ENCODE assay signal across 32 mouse cellular contexts in genomic region chr3:59210089-59210488, GRCm38 (mm10). TPM values are rescaled to one million over a fixed set of nuclear protein-coding genes. Genes with fewer than 3 reads are reported as not detected.
DNase-seq lines count a peak whose midpoint lies in the region; ATAC-seq and TF ChIP-seq lines count a peak whose summit lies in the region.
"Had no signal": no experiment of that assay in that cellular context is flagged by ENCODE, and none has a peak within 500 bp of the region (broad histone marks: within the 10 kb centered on the region; RNA-seq: fewer than 3 reads in every experiment).

No protein-coding gene starts in this region.

- peak overlapping the region; percentile 4 for H3K4me3 ChIP-seq in gastrocnemius, adult 2 months
- H3K4me3 ChIP-seq in lung, adult 2 months (replicated peaks; ENCODE audit: extremely low read depth, low read depth, low read length), result peak overlapping the region; percentile 26
- H3K4me3 ChIP-seq in lung, postnatal 0 days (ENCODE audit: low read depth, low read length), result no peak overlapping the region
- H3K4me3 ChIP-seq in small intestine, adult 2 months (ENCODE audit: low read depth, low read length), result peak overlapping the region; percentile 22
- H3K4me3 ChIP-seq in midbrain, embryonic 15.5 days, result no peak overlapping the region
- H3K4me3 ChIP-seq: forebrain, embryonic 13.5 days; heart, embryonic 10.5 days; intestine, embryonic 15.5 days; midbrain, embryonic 13.5 days had no signal

- no peak for DNase-seq in gastrocnemius, adult 2 months
- DNase-seq in gastrocnemius, postnatal 25 days, result no peak
- DNase-seq in lung, adult 2 months, result no peak
- no peak for DNase-seq in lung, postnatal 0 days (ENCODE audit: low spot score)
- DNase-seq in ZHBTc4 (ENCODE audit: low read depth, low spot score), result peak; percentile 16
- DNase-seq: adrenal gland, adult 8-10 months; cerebellum, adult 8-10 months; kidney, adult 8-10 months; kidney, postnatal 14 days; layer of hippocampus, postnatal 36 days; lung, postnatal 10 days; right cerebral cortex, postnatal 14 days; spleen, adult 18-20 months; thymus, postnatal 4 days had no signal

- H3K27me3 ChIP-seq in lung, postnatal 0 days (replicated peaks; ENCODE audit: insufficient read depth, low read length), result no peaks in the 10 kb centered on the region
- H3K27me3 ChIP-seq in small intestine, adult 2 months (ENCODE audit: control insufficient read depth, insufficient read depth, low read length), result no peaks in the 10 kb centered on the region
- H3K27me3 ChIP-seq in midbrain, embryonic 15.5 days (replicated peaks), result no peaks in the 10 kb centered on the region
- H3K27me3 ChIP-seq: forebrain, embryonic 13.5 days; intestine, embryonic 15.5 days; midbrain, embryonic 13.5 days had no signal

- no peaks in the 10 kb centered on the region for H3K9me3 ChIP-seq in lung, postnatal 0 days (ENCODE audit: low read length)
- H3K9me3 ChIP-seq in midbrain, embryonic 15.5 days, result no peaks in the 10 kb centered on the region
- H3K9me3 ChIP-seq: forebrain, embryonic 13.5 days; heart, embryonic 10.5 days; intestine, embryonic 15.5 days; midbrain, embryonic 13.5 days had no signal

- H3K27ac ChIP-seq in gastrocnemius, adult 2 months, result no peak overlapping the region
- H3K27ac ChIP-seq in lung, postnatal 0 days (ENCODE audit: low read length), result no peak overlapping the region
- H3K27ac ChIP-seq in small intestine, adult 2 months (ENCODE audit: insufficient read depth, low read depth, low read length), result 0 out of 2 replicates have a peak overlapping the region, but pooled peaks have one; percentile 1
- H3K27ac ChIP-seq in midbrain, embryonic 15.5 days, result no peak overlapping the region
- H3K27ac ChIP-seq: forebrain, embryonic 13.5 days; heart, embryonic 10.5 days; intestine, embryonic 15.5 days; liver, embryonic 14.5 days; midbrain, embryonic 13.5 days had no signal

- TF ChIP-seq POLR2A in lung, adult 2 months (IDR thresholded peaks at IDR 0.05; ENCODE audit: borderline replicate concordance, extremely low read depth, low read depth, low read length), result no peak
- TF ChIP-seq POLR2A in small intestine, adult 2 months (IDR thresholded peaks at IDR 0.05; ENCODE audit: low read depth, low read length), result no peak

- no peak for ATAC-seq in lung, postnatal 0 days
- no peak for ATAC-seq in midbrain, embryonic 15.5 days (replicated peaks)
- ATAC-seq: CD4-positive, CD25-positive, alpha-beta regulatory T cell, adult 4 months; forebrain, embryonic 13.5 days; hindbrain, embryonic 16.5 days; intestine, embryonic 15.5 days had no signal

- TF ChIP-seq CTCF in gastrocnemius, adult 2 months (IDR thresholded peaks at IDR 0.05), result no peak
- TF ChIP-seq CTCF in lung, adult 2 months (IDR thresholded peaks at IDR 0.05; ENCODE audit: insufficient read depth, low read length), result no peak
- TF ChIP-seq CTCF in lung, postnatal 0 days (IDR thresholded peaks at IDR 0.05), result no peak
- no peak for TF ChIP-seq CTCF in small intestine, adult 2 months (IDR thresholded peaks at IDR 0.05; ENCODE audit: extremely low read depth, insufficient read length, insufficient replicate concordance, low read depth, low read length)

- TF ChIP-seq EP300 in lung, postnatal 0 days (IDR thresholded peaks at IDR 0.05), result no peak

- H3K4me1 ChIP-seq in lung, adult 2 months (ENCODE audit: control insufficient read depth, insufficient read depth, low read length), result peaks cover 5% of the 10 kb centered on the region; the same call in 1 of the 2 replicates
- H3K4me1 ChIP-seq in lung, postnatal 0 days (ENCODE audit: insufficient read depth, low read depth, low read length), result peaks cover 7% of the 10 kb centered on the region; the same call in 1 of the 2 replicates
- H3K4me1 ChIP-seq in small intestine, adult 2 months (ENCODE audit: control insufficient read depth, insufficient read depth, insufficient read length, low read length), result no peaks in the 10 kb centered on the region
- no peaks in the 10 kb centered on the region; the same call in 1 of the 2 replicates for H3K4me1 ChIP-seq in midbrain, embryonic 15.5 days
- H3K4me1 ChIP-seq: forebrain, embryonic 13.5 days; midbrain, embryonic 13.5 days had no signal

- H3K9ac ChIP-seq in lung, postnatal 0 days (replicated peaks; ENCODE audit: low read depth), result no peak overlapping the region
- H3K9ac ChIP-seq in midbrain, embryonic 15.5 days, result no peak overlapping the region
- H3K9ac ChIP-seq: forebrain, embryonic 13.5 days; intestine, embryonic 15.5 days; liver, embryonic 14.5 days; midbrain, embryonic 13.5 days had no signal

- H3K4me2 ChIP-seq in lung, postnatal 0 days (replicated peaks; ENCODE audit: low read depth, low read length), result no peak overlapping the region
- H3K4me2 ChIP-seq in midbrain, embryonic 15.5 days, result no peak overlapping the region
- H3K4me2 ChIP-seq: forebrain, embryonic 13.5 days; intestine, embryonic 15.5 days; midbrain, embryonic 13.5 days had no signal

- intact Hi-C loops in gastrocnemius, adult 2 months (cut with DNase I), result no loop called here

- no peaks in the 10 kb centered on the region for H3K36me3 ChIP-seq in lung, postnatal 0 days (ENCODE audit: insufficient read depth, low read length)
- H3K36me3 ChIP-seq in small intestine, adult 2 months (ENCODE audit: control insufficient read depth, insufficient read depth, low read length), result no peaks in the 10 kb centered on the region
- no peaks in the 10 kb centered on the region for H3K36me3 ChIP-seq in midbrain, embryonic 15.5 days (replicated peaks)
- H3K36me3 ChIP-seq: heart, embryonic 10.5 days; intestine, embryonic 15.5 days; midbrain, embryonic 13.5 days had no signal

- 38% methylated on average over 8 of the region's 8 CpGs for WGBS in lung, adult 2 months
- WGBS in lung, postnatal 0 days, result 38% methylated on average over 8 of the region's 8 CpGs
- WGBS in small intestine, adult 2 months, result 60% methylated on average over 8 of the region's 8 CpGs
- WGBS in midbrain, embryonic 15.5 days, result 80% methylated on average over 8 of the region's 8 CpGs

RNA-seq across cellular contexts. Expression of gene P2ry13, which starts 0.6 kb away (rescaled TPM):
- under 1 TPM; 0.17 to 0.36 TPM for total RNA-seq in gastrocnemius, adult 2 months (2021)
- under 1 TPM; 0.13 to 0.41 TPM for total RNA-seq in gastrocnemius, postnatal 25 days (2021)
- 3.0 TPM in 2 replicates for polyA plus RNA-seq in lung, adult 2 months (2012; rRNA removed)
- polyA plus RNA-seq in lung, postnatal 0 days (2015; fragmentation: Nextera tagmentation; extraction: Ambion mirVana), result 2.6 and 2.7 TPM in 2 replicates
- polyA plus RNA-seq in small intestine, adult 2 months (2012; rRNA removed), result 0.50 and 0.74 TPM in 2 replicates
- polyA plus RNA-seq in midbrain, embryonic 15.5 days (2015; fragmentation: Nextera tagmentation; extraction: Ambion mirVana), result 1.4 and 1.8 TPM in 2 replicates
- total RNA-seq: ES-E14 had no signal

RNA-seq across cellular contexts. Expression of gene Gpr87, which starts 15.2 kb away (rescaled TPM):
- not detected for total RNA-seq in gastrocnemius, adult 2 months (2021)
- not detected for total RNA-seq in gastrocnemius, postnatal 25 days (2021)
- 5.2 TPM in 1 of 2 replicates, not detected in the other for polyA plus RNA-seq in lung, adult 2 months (2012; rRNA removed)
- not detected in 2 replicates for polyA plus RNA-seq in lung, postnatal 0 days (2015; fragmentation: Nextera tagmentation; extraction: Ambion mirVana)
- not detected in 2 replicates for polyA plus RNA-seq in small intestine, adult 2 months (2012; rRNA removed)
- 0.26 TPM in 1 of 2 replicates, not detected in the other for polyA plus RNA-seq in midbrain, embryonic 15.5 days (2015; fragmentation: Nextera tagmentation; extraction: Ambion mirVana)
- total RNA-seq: adrenal gland, adult 8-10 months; gastrocnemius, adult 18-20 months; hematopoietic stem cell, adult 5-6 weeks; layer of hippocampus, adult 8-10 months; layer of hippocampus, postnatal 36 days; left cerebral cortex, postnatal 10 days; megakaryocyte progenitor cell, adult 5-6 weeks had no signal
- polyA plus RNA-seq: CD4-positive, CD25-positive, alpha-beta regulatory T cell, adult 4 months; heart, postnatal 0 days; intestine, embryonic 15.5 days; liver, embryonic 14.5 days; neural tube, embryonic 11.5 days had no signal

RNA-seq across cellular contexts. Expression of gene P2ry12, which starts 52.6 kb away (rescaled TPM):
- under 1 TPM; 0.38 to 0.42 TPM for total RNA-seq in gastrocnemius, adult 2 months (2021)
- 1 to 10 TPM in 1 of 2 experiments, under 1 TPM in 1; 0.84 to 1.4 TPM for total RNA-seq in gastrocnemius, postnatal 25 days (2021)
- polyA plus RNA-seq in lung, adult 2 months (2012; rRNA removed), result 3.0 and 4.6 TPM in 2 replicates
- 3.8 and 4.6 TPM in 2 replicates for polyA plus RNA-seq in lung, postnatal 0 days (2015; fragmentation: Nextera tagmentation; extraction: Ambion mirVana)
- polyA plus RNA-seq in small intestine, adult 2 months (2012; rRNA removed), result 0.56 and 1.1 TPM in 2 replicates
- 5.9 and 7.7 TPM in 2 replicates for polyA plus RNA-seq in midbrain, embryonic 15.5 days (2015; fragmentation: Nextera tagmentation; extraction: Ambion mirVana)
- total RNA-seq: common myeloid progenitor, adult 5-6 weeks had no signal

RNA-seq across cellular contexts. Expression of gene P2ry14, which starts 56.7 kb away (rescaled TPM):
- 1 to 10 TPM; 1.0 to 1.8 TPM for total RNA-seq in gastrocnemius, adult 2 months (2021)
- total RNA-seq in gastrocnemius, postnatal 25 days (2021), result 1 to 10 TPM; 1.3 to 2.1 TPM
- polyA plus RNA-seq in lung, adult 2 months (2012; rRNA removed), result 4.6 and 8.0 TPM in 2 replicates
- polyA plus RNA-seq in lung, postnatal 0 days (2015; fragmentation: Nextera tagmentation; extraction: Ambion mirVana), result 65.2 and 68.4 TPM in 2 replicates
- polyA plus RNA-seq in small intestine, adult 2 months (2012; rRNA removed), result 3.4 TPM in 2 replicates
- polyA plus RNA-seq in midbrain, embryonic 15.5 days (2015; fragmentation: Nextera tagmentation; extraction: Ambion mirVana), result 4.0 TPM in 2 replicates

Comparison
In these comparisons a context has a peak if more than half of its experiments do, and no peak if none do; other contexts are left out.
1. H3K4me3 ChIP-seq: peak in gastrocnemius, adult 2 months (single experiment), lung, adult 2 months (single experiment) and small intestine, adult 2 months (single experiment); none in lung, postnatal 0 days (single experiment) and midbrain, embryonic 15.5 days (single experiment).